Mouse (Mus musculus): ENCODE measurements around the gene Per1.

Gene Per1

GRCm38 (mm10) chr11:69094697-69095429 is at the start of gene Per1:
Per1 (plus strand) TSS chr11:69095217.
- DNase-seq (ENCODE audit: low spot score in 2 of 2): peak; percentile 94 to 100

- DNase-seq (ENCODE audit: low spot score in 2 of 2): peak; percentile 65 to 70
These were observed 49.3 kb upstream of the Per1 start, which contains the start of gene Aurkb for GRCm38 (mm10) chr11:69045531-69046394. Aurkb (plus strand) TSS chr11:69045647.

GRCm38 (mm10) chr11:69046395-69046774 is 48.6 kb upstream of the Per1 start:
- no peak for DNase-seq (ENCODE audit: low spot score in 2 of 2)

- DNase-seq (ENCODE audit: low spot score in 2 of 2): no peak
These were observed 47.4 kb upstream of the Per1 start for GRCm38 (mm10) chr11:69047592-69047991.

GRCm38 (mm10) chr11:69048151-69048550 is 46.9 kb upstream of the Per1 start:
- no peak for DNase-seq (ENCODE audit: low spot score in 2 of 2)

GRCm38 (mm10) chr11:69050748-69051147 is 44.3 kb upstream of the Per1 start:
- no peak for DNase-seq (ENCODE audit: low spot score in 2 of 2)

GRCm38 (mm10) chr11:69051771-69052170 is 43.2 kb upstream of the Per1 start:
- no peak for DNase-seq (ENCODE audit: low spot score in 2 of 2)

GRCm38 (mm10) chr11:69052824-69053421 is 42.1 kb upstream of the Per1 start:
- no peak for DNase-seq (ENCODE audit: low spot score in 2 of 2)

- no peak for DNase-seq (ENCODE audit: low spot score in 2 of 2)
These were observed 41.2 kb upstream of the Per1 start for GRCm38 (mm10) chr11:69053848-69054247.

GRCm38 (mm10) chr11:69058265-69058664 is 36.8 kb upstream of the Per1 start:
- DNase-seq (ENCODE audit: low spot score in 2 of 2): no peak

GRCm38 (mm10) chr11:69058729-69059356 is 36.2 kb upstream of the Per1 start:
- no peak for DNase-seq (ENCODE audit: low spot score in 2 of 2)

- DNase-seq (ENCODE audit: low spot score in 2 of 2): peak; percentile 85 to 94
These were observed 35.6 kb upstream of the Per1 start, which contains the start of gene Borcs6 for GRCm38 (mm10) chr11:69059357-69059974. Borcs6 (plus strand) TSS chr11:69059717.

- no peak for DNase-seq (ENCODE audit: low spot score in 2 of 2)
These were observed 35.0 kb upstream of the Per1 start for GRCm38 (mm10) chr11:69059975-69060411.

- DNase-seq (ENCODE audit: low spot score in 2 of 2): peak in 1 of 2 experiments; percentile 57
These were observed 34.4 kb upstream of the Per1 start for GRCm38 (mm10) chr11:69060448-69061254.

- no peak for DNase-seq (ENCODE audit: low spot score in 2 of 2)
These were observed 33.6 kb upstream of the Per1 start for GRCm38 (mm10) chr11:69061255-69061912.

- peak in 1 of 2 experiments; percentile 66 for DNase-seq (ENCODE audit: low spot score in 2 of 2)
These were observed 32.7 kb upstream of the Per1 start for GRCm38 (mm10) chr11:69062194-69062760.

- peak; percentile 94 to 97 for DNase-seq (ENCODE audit: low spot score in 2 of 2)
These were observed 32.2 kb upstream of the Per1 start for GRCm38 (mm10) chr11:69062761-69063224.

GRCm38 (mm10) chr11:69063413-69064201 is 31.4 kb upstream of the Per1 start:
- peak; percentile 68 to 78 for DNase-seq (ENCODE audit: low spot score in 2 of 2)

Data from urinary bladder, adult 18-20 months (tissue).